Mouse (Mus musculus) thymus, postnatal 10 days (tissue): ENCODE data around the gene Itpr1.
"Not testable (repeated sequence)": the region's sequence is repeated elsewhere in the genome, so short reads cannot be mapped to it uniquely, and the experiment has no call there.

Experiments used
- DNase-seq, 2 experiments: peaks; one replicate each; pipeline ENCODE4 v3.0.0; 2021; ENCODE audit warnings: low spot score in 2 of 2

The Itpr1 gene

GRCm38 (mm10) chr6:108544917-108545316 lies 332.0 kb downstream of the Itpr1 start:
- DNase-seq: no peak

- DNase-seq: no peak
These were observed 332.6 kb downstream of the Itpr1 start for GRCm38 (mm10) chr6:108545464-108545863.

GRCm38 (mm10) chr6:108548413-108548812 lies 335.5 kb downstream of the Itpr1 start:
- no peak for DNase-seq

GRCm38 (mm10) chr6:108549495-108549935 lies 336.6 kb downstream of the Itpr1 start:
- no peak for DNase-seq

GRCm38 (mm10) chr6:108551725-108552620 lies 339.1 kb downstream of the Itpr1 start:
- no peak for DNase-seq

GRCm38 (mm10) chr6:108553013-108553412 lies 340.1 kb downstream of the Itpr1 start:
- DNase-seq: no peak

GRCm38 (mm10) chr6:108553536-108553935 lies 340.6 kb downstream of the Itpr1 start:
- no peak for DNase-seq

- no peak for DNase-seq
These were observed 341.5 kb downstream of the Itpr1 start for GRCm38 (mm10) chr6:108554389-108554788.

- no peak for DNase-seq
These were observed 342.0 kb downstream of the Itpr1 start for GRCm38 (mm10) chr6:108554878-108555277.

- DNase-seq: no peak
These were observed 344.9 kb downstream of the Itpr1 start for GRCm38 (mm10) chr6:108557576-108558322.

GRCm38 (mm10) chr6:108559226-108559625 lies 346.3 kb downstream of the Itpr1 start:
- DNase-seq: not testable (repeated sequence)

GRCm38 (mm10) chr6:108562971-108563370 lies 350.1 kb downstream of the Itpr1 start:
- DNase-seq: no peak

GRCm38 (mm10) chr6:108565447-108565846 lies 352.6 kb downstream of the Itpr1 start:
- not testable (repeated sequence) for DNase-seq

- DNase-seq: no peak
These were observed 353.7 kb downstream of the Itpr1 start for GRCm38 (mm10) chr6:108566549-108566948.

- no peak for DNase-seq
These were observed 356.7 kb downstream of the Itpr1 start for GRCm38 (mm10) chr6:108569460-108570187.

GRCm38 (mm10) chr6:108570351-108571041 lies 357.6 kb downstream of the Itpr1 start:
- DNase-seq: no peak

GRCm38 (mm10) chr6:108571042-108571590 lies 358.2 kb downstream of the Itpr1 start:
- peak; percentile 71 to 73 for DNase-seq

GRCm38 (mm10) chr6:108572646-108573045 lies 359.8 kb downstream of the Itpr1 start:
- no peak for DNase-seq

GRCm38 (mm10) chr6:108577056-108577455 lies 364.2 kb downstream of the Itpr1 start:
- no peak for DNase-seq

GRCm38 (mm10) chr6:108588426-108588825 lies 375.5 kb downstream of the Itpr1 start:
- no peak for DNase-seq

- DNase-seq: no peak
These were observed 379.3 kb downstream of the Itpr1 start for GRCm38 (mm10) chr6:108592227-108592626.
